Mouse (Mus musculus) erythroblast, embryonic 14.5 days (primary cell): Measurements from ENCODE around the gene Lhfpl3.

Experiments
- GATA1 ChIP-seq: IDR thresholded peaks from 2 replicates; pipeline ENCODE4 v1.6.1; 2012; ENCODE audit warnings: low read length, inconsistent platforms, mixed read lengths
- TAL1 ChIP-seq: IDR thresholded peaks from 3 replicates; pipeline ENCODE4 v1.6.1; 2012; ENCODE audit warnings: low read length, inconsistent platforms, mixed read lengths

DNA sequence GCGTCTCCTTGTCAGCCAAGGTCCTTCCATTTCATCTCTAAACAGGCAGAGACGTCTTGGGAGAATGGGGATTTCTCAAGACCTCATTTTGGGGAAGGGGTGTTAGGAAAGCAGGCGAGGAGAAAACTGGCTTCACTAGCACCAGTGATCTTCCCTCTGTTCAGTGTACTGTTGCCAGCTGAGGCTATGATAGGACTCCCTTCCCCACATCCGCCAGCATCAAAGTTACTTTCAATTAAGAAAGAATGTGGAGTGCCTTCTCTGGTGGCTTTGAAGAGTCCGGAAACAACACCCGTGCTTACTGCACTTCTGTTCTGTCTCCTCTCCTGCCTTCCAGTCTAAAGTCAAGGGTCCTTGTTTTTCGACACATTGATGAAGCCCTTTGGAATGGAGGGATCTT, 1.4 kb downstream of the Lhfpl3 start:
- TF ChIP-seq TAL1, result no peak
- TF ChIP-seq GATA1, result no peak
